Mouse (Mus musculus) neural tube, embryonic 14.5 days (tissue): ENCODE measurements around the gene Arid3a. TPM values are rescaled to one million over a fixed set of nuclear protein-coding genes. Genes with fewer than 3 reads are reported as not detected.

ENCODE experiments used
- ATAC-seq: fragments of 200-750 bp; cut with Nextera tagmentation; 2 replicates; pipeline ENCODE4 v1.8.0; 2017; ENCODE audit warnings: low read depth, mild to moderate bottlenecking, moderate TSS enrichment, moderate library complexity
- H3K27ac ChIP-seq: fragments of 300-500 bp; sonication (generic); 2 replicates; pipeline ENCODE4 v1.5.1; 2014; ENCODE audit warnings: low read depth, mild to moderate bottlenecking, control low read depth, low read length, moderate library complexity, mixed read lengths
- H3K27me3 ChIP-seq: fragments of 300-500 bp; sonication (generic); 2 replicates; pipeline ENCODE4 v1.6.1; 2014; ENCODE audit warnings: low read length; ENCODE audit not compliant: control insufficient read depth, insufficient read depth
- H3K36me3 ChIP-seq: fragments of 300-500 bp; sonication (generic); 2 replicates; pipeline ENCODE4 v1.6.1; 2014; ENCODE audit warnings: low read length, mixed read lengths; ENCODE audit not compliant: control insufficient read depth, insufficient read depth
- H3K4me1 ChIP-seq: fragments of 300-500 bp; sonication (generic); 2 replicates; pipeline ENCODE4 v1.6.1; 2014; ENCODE audit warnings: low read length; ENCODE audit not compliant: control insufficient read depth, insufficient read depth
- H3K4me2 ChIP-seq: fragments of 300-500 bp; sonication (generic); 2 replicates; pipeline ENCODE4 v1.6.1; 2014; ENCODE audit warnings: mild to moderate bottlenecking, low read depth, low read length, control low read depth
- H3K4me3 ChIP-seq: fragments of 300-500 bp; sonication (generic); 2 replicates; pipeline ENCODE4 v1.5.1; 2014; ENCODE audit warnings: low read depth, low read length, control low read depth, mixed read lengths
- H3K9ac ChIP-seq: fragments of 300-500 bp; sonication (generic); replicated peaks from 2 replicates; pipeline ENCODE4 v1.6.1; 2014; ENCODE audit warnings: low read depth, mild to moderate bottlenecking, control low read depth, low read length, mixed read lengths
- H3K9me3 ChIP-seq: fragments of 300-500 bp; sonication (generic); 2 replicates; pipeline ENCODE4 v1.6.1; 2016; ENCODE audit warnings: low read length; ENCODE audit not compliant: control insufficient read depth
- WGBS: fragments of 180-500 bp; shearing (Covaris S2); extraction: QIAGEN DNeasy Blood & Tissue Kit; methylation state at CpG from one replicate; pipeline ENCODE4 v1.1.7; 2014; 5-methylcytosine and 5-hydroxymethylcytosine counted together
- polyA plus RNA-seq: library from polyadenylated mRNA; unstranded; fragments of >200 nt; fragmentation: Nextera tagmentation; extraction: Ambion mirVana; gene quantifications from 2 replicates; pipeline ENCODE4 v1.2.1, GENCODE M21; 2014

The Arid3a gene
- polyA plus RNA-seq, 1 experiment from 2014 or later: 5.1 TPM

DNA sequence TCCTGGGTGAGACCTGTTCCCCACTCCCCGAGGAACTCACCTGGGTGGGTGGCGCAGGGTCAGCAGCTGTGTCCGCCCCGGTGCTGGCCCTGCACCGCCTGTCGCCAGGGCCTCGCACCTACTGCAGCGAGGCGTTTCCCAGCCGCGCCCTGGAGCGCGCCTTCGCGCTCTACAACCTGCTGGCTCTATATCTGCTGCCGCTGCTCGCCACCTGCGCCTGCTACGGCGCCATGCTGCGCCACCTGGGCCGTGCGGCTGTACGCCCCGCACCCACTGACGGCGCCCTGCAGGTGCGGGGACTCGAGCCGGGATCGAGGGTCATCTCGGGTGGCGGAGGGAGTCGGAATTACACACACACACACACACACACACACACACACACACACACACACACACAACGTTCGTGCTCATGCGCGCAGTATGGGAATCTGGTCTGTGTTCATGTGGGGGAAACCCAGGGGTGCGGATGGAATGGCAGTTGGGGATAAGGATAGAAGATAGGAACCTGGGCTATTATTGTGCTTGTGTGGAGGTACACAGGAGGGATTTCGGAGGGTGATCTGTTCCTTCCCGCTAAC lies 5.8 kb upstream of the Arid3a start, which contains the start of gene R3hdm4:
R3hdm4 (minus strand) TSS at position 251 of the 578 bp plus-strand sequence.
- ATAC-seq: no peak
- no peaks in the 10 kb centered on the region for H3K36me3 ChIP-seq
- peak within 1 kb of the TSS; percentile 44 for H3K4me2 ChIP-seq
- H3K27ac ChIP-seq: no peak within 1 kb of the TSS
- 3% methylated on average over 34 of the region's 41 CpGs for WGBS
- no peaks in the 10 kb centered on the region for H3K9me3 ChIP-seq
- 0 out of 2 replicates have a peak within 1 kb of the TSS, but pooled peaks have one; percentile 32 for H3K9ac ChIP-seq
- H3K4me3 ChIP-seq: peak within 1 kb of the TSS; percentile 12
- peaks cover 10% of the 10 kb centered on the region for H3K4me1 ChIP-seq
- peaks cover 60% of the 10 kb centered on the region for H3K27me3 ChIP-seq

- Histone ChIP-seq H3K36me3 (no peaks in the 10 kb centered on the region), H3K27me3 (peaks cover 60% of the 10 kb centered on the region), H3K4me1 (peaks cover 11% of the 10 kb centered on the region), H3K9me3 (no peaks in the 10 kb centered on the region), H3K27ac (no peak overlapping the region), H3K4me3 (peak overlapping the region; percentile 12), H3K4me2 (peak overlapping the region; percentile 44), H3K9ac (0 out of 2 replicates have a peak overlapping the region, but pooled peaks have one; percentile 32)
- WGBS: 2% methylated on average over 34 of the region's 34 CpGs
- ATAC-seq: no peak
Observed at GRCm38 (mm10) chr10:79921572-79921971, 5.3 kb upstream of the Arid3a start.

- no peak for ATAC-seq
- no peaks in the 10 kb centered on the region for H3K9me3 ChIP-seq
Observed at GRCm38 (mm10) chr10:79924998-79925784, 1.7 kb upstream of the Arid3a start.

DNA sequence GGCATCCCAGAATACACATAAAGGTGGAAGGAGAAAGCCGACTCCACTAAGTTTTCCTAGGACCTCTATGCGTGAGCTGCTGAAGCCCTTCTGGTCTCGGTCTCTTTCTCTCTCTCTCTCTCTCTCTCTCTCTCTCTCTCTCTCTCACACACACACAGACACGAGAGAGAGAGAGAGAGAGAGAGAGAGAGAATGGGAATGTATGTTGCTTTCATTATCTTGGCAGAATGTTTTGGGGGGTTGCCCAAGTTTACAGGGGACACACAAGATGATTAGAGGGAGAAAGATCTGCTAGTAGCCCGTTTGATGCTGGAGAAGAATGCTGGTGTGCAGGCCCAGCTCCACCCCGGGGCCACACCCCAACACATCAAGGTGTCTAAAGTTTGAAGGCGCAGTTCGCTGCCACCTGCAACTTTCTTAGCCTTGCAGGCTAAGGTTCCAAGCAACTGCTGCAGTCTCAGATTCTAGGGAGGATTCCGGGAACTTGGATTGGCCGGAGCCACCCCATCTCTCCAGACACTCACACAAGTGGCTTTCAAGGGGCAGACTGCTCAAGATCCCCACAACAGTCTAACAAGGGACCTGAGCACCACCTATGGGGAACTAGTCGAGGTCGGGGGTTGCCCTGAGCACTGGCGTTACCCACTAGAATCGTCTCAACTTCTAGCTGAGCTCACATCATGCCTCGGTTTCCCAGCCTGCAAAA lies 905 bp upstream of the Arid3a start:
- peak overlapping the region; percentile 83 for H3K4me2 ChIP-seq
- no peak for ATAC-seq
- H3K4me1 ChIP-seq: peaks cover 16% of the 10 kb centered on the region
- H3K9ac ChIP-seq: peak overlapping the region; percentile 91
- 0 out of 2 replicates have a peak, but pooled peaks cover 2% of the 10 kb centered on the region for H3K36me3 ChIP-seq
- no peak overlapping the region; the same call in 1 of the 2 replicates for H3K27ac ChIP-seq
- WGBS: 11% methylated on average over 15 of the region's 15 CpGs
- peak overlapping the region; percentile 88 for H3K4me3 ChIP-seq
- peaks cover 24% of the 10 kb centered on the region for H3K27me3 ChIP-seq
- H3K9me3 ChIP-seq: no peaks in the 10 kb centered on the region

More at GRCm38 (mm10) chr10:79924998-79925784, 1.7 kb upstream of the Arid3a start:
- Histone ChIP-seq H3K27ac (no peak overlapping the region), H3K4me3 (no peak overlapping the region), H3K27me3 (peaks cover 32% of the 10 kb centered on the region), H3K36me3 (no peaks in the 10 kb centered on the region), H3K9ac (no peak overlapping the region), H3K4me1 (peaks cover 14% of the 10 kb centered on the region), H3K4me2 (peak overlapping the region; percentile 83; the same call in 1 of the 2 replicates)
- WGBS: 10% methylated on average over 29 of the region's 29 CpGs

DNA sequence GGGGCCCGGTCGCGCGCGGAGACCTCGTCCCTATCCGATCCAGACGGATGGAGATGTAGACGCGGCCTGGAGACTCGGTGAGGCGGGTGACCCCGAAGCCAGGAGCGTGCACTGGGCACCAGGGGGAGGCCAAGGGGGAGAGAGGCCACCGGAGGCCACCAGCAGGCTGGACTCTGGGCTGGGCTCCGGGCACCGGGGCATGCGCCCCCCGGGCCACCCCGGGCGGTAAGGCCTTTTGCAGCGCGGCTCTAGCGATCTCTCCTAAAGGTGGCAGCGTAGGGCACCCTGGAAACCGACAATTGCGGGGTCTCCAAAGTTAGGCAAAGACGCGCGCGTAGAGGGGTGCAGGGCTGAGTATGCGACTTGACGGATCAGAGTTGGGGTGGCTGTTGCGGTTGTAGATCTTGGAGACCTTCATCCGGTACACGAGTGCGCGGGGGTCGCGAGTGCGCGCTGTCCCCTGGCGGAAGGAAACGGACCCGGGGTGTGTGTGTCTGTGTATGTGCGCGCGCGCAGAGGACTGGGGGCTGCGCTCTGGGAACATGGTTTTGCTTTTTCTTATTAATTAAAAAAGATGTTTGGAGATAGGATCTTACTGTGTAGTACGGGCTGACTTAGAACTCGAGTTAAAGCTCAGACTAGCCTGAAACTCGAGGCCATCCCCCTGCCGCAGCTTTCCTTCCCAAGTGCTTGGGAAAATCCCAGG lies 634 bp downstream of the Arid3a start:
- Histone ChIP-seq H3K4me3 (peak overlapping the region; percentile 88), H3K4me2 (peak overlapping the region; percentile 83), H3K27me3 (peaks cover 10% of the 10 kb centered on the region), H3K9ac (peak overlapping the region; percentile 91), H3K4me1 (peaks cover 17% of the 10 kb centered on the region), H3K9me3 (no peaks in the 10 kb centered on the region), H3K36me3 (peaks cover 9% of the 10 kb centered on the region), H3K27ac (peak overlapping the region; percentile 92)
- ATAC-seq: peak; percentile 36
- under 1% methylated on average over 54 of the region's 54 CpGs for WGBS

DNA sequence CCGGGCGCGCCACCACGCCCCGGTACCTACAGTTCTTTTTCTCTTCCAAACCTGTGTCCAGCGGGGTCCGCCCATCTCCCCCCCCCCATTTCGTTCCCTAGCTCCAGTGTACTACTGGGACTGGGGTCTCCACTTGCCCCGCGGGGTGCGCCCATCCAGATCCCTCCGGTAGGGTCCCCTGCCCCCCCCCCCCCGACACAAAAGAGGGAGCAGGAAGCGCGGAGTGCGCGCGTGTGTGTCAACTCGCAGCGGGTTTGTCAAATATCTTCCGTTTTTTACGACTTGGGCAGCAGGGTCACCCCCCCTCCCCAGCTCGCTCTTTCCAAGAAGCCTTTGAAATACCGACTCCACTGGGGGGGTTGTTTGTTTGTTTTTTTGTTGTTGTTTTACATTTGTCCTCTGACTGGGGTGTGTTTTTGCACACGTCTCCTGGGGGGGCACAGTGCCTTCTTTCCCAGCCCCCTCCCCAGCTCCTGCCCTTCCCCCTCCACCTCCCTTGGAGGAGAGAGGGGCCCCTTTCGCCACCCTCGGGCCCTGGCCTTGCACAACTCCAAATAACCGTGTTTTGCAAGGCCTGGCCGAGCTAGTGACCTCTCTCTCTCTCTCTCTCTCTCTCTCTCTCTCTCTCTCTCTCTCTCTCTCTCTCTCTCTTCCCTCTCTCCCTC lies 1.3 kb downstream of the Arid3a start:
- H3K4me1 ChIP-seq: peaks cover 22% of the 10 kb centered on the region
- H3K27ac ChIP-seq: peak overlapping the region; percentile 92
- H3K9me3 ChIP-seq: no peaks in the 10 kb centered on the region
- H3K9ac ChIP-seq: peak overlapping the region; percentile 91
- ATAC-seq: no peak
- WGBS: 0% methylated on average over 28 of the region's 29 CpGs
- peaks cover 13% of the 10 kb centered on the region for H3K36me3 ChIP-seq
- H3K4me2 ChIP-seq: peak overlapping the region; percentile 83
- H3K27me3 ChIP-seq: peaks cover 3% of the 10 kb centered on the region; the same call in 1 of the 2 replicates
- H3K4me3 ChIP-seq: peak overlapping the region; percentile 88

DNA sequence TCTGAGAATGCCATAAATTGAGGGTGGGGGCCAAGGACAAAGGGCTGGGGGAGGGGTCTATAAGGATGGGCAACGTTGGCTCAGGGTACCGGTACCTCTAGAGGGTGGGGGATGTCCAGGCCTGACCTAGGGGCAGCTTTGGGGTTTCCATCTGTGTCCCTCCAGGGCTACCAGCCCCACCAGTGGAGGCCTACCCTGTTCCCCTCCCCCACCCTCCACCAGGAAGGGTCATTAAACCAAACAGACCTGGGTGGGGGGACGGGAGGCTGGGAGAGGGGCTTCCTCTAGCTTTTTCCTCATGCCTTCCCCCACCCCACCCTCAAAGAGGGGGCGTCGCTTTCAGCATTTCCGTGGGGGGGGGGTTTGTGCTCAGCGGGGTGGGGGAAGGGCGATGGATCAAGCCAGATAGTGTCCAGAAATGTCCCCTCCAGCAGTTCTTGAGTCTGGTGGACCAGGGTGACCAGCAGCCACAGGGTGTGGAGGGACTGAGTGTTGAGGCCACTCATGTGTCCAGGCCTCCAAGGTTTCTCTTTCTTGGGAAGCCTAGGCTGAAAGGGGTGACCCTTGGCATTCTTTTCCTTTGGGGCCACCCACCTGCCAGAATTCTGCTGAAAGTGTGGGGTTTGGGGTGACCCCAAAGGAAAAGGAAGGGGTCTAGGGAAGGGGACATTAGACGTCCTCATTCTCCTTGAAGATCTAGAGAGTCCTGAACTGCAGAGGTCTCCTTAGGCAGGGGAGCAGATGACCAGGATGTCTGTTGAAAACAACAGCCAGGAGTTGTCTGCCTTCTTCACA lies 2.3 kb downstream of the Arid3a start:
- peaks cover 28% of the 10 kb centered on the region for H3K4me1 ChIP-seq
- ATAC-seq: no peak
- H3K36me3 ChIP-seq: peaks cover 13% of the 10 kb centered on the region
- H3K9ac ChIP-seq: peak overlapping the region; percentile 91
- H3K9me3 ChIP-seq: no peaks in the 10 kb centered on the region
- H3K27ac ChIP-seq: peak overlapping the region; percentile 62; the same call in 1 of the 2 replicates
- H3K4me3 ChIP-seq: peak overlapping the region; percentile 88
- peak overlapping the region; percentile 83 for H3K4me2 ChIP-seq
- WGBS: 12% methylated on average over 9 of the region's 9 CpGs
- H3K27me3 ChIP-seq: no peaks in the 10 kb centered on the region
